Mouse (Mus musculus) colon, adult 2 months (tissue): ENCODE results near the gene Rps24. TPM values are rescaled to one million over a fixed set of nuclear protein-coding genes. Genes with fewer than 3 reads are reported as not detected.

Experiments
- polyA plus RNA-seq: library from polyadenylated mRNA; depleted of rRNA; stranded (reverse); fragments of >200 nt; gene quantifications from 2 replicates; pipeline ENCODE4 v1.2.3, GENCODE M21; 2012; rRNA removed

Gene Rps24
- polyA plus RNA-seq = 423 and 571 TPM in 2 replicates

GRCm38 (mm10) chr14:24486773-24487227, at the start of gene Rps24, which contains the start of gene Polr3a:
Gene Rps24, plus strand, starts transcription at chr14:24487125.
Gene Polr3a, minus strand, starts transcription at chr14:24487058.

Other genes starting within 250 kb of the Rps24 start
- gene Dlg5, start 241.2 kb upstream of the Rps24 start, polyA plus RNA-seq = 27.7 and 36.0 TPM in 2 replicates
- not detected in 2 replicates for gene E330034G19Rik, start 193.9 kb upstream of the Rps24 start, polyA plus RNA-seq
- gene Polr3a, start 67 bp upstream of the Rps24 start, polyA plus RNA-seq = 4.0 and 4.6 TPM in 2 replicates